Mouse (Mus musculus) frontal cortex, postnatal 10 days (tissue): ENCODE measurements around the gene Atp10a.
A peak's percentile ranks its signal among the peaks of the same experiment; 100 is the strongest.
"Not testable (repeated sequence)": the region's sequence is repeated elsewhere in the genome, so short reads cannot be mapped to it uniquely, and the experiment has no call there.

ENCODE experiments used
- DNase-seq, 2 experiments: peaks; one replicate each; pipeline ENCODE4 v3.0.0; 2022; ENCODE audit warnings: low spot score in 2 of 2, mixed read lengths in 1 of 2

Atp10a gene

DNA sequence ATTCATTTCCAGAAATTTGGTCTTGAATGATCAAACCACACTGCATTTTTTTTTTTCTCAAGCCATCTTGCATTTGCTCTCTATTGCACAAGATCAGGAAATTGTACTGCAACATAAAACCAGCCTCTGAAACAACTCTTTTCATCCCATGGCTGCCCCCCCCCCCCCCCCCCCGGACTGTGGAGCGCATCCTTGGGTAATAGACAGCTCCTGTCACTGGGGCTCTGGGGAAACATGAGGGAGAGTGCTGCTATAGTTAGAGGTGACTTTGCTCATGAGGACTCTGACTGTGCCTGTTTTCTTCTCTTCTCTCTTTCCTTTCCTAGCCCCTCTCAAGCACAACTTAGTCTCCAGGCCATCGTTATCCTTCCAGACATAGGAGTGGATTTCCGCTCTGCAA, 131.6 kb downstream of the Atp10a start:
- no peak for DNase-seq

- no peak for DNase-seq
Measured at GRCm38 (mm10) chr7:58788424-58789261, 132.7 kb downstream of the Atp10a start.

- DNase-seq, result no peak
Measured at GRCm38 (mm10) chr7:58797281-58797680, 141.3 kb downstream of the Atp10a start.

GRCm38 (mm10) chr7:58800916-58801315, 144.9 kb downstream of the Atp10a start:
- no peak for DNase-seq

DNA sequence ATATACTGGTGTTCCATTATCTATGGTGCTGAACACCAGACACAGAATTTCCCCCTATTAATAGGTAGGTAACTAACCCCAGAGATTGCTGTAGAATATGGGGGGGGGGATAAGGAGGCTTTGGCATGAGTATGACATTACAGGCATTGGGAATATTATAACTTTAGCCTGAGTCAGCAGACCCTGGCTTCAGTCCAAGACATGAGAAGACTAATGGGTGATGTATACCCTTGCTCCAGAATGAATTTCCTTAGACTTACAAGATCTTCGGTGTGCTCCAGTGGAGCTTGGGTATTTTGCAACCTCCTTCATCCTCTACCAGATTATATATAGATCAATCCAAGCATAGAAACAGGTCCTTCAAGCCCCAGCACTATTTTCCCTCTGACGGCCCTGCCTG, 145.8 kb downstream of the Atp10a start:
- DNase-seq, result no peak

DNA sequence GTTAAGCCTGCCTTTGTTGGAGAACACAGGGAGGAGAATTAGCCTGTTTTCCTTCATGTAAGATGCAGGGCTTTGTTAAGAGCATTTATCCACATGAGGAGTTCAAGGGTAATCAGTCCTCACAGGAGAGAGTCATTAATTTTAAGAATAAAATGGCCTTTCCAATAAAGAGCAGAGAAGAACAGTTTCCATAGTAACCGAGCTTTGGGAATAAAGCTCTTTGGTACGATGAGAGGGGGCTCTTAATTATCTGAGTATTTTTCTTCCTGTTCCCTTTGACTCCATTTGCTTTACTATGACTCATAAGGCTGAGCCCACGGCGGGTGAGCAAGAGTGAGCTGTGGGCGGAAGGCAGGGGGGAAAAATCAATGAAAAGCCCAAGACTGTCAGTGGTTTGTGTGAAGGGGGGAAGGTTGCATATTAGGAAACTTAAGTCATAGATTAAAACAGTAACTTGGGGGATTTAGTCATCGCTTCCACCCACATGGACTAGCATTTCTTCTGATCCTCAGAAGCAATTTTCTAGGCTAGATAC, 166.2 kb downstream of the Atp10a start:
- DNase-seq, result no peak

DNA sequence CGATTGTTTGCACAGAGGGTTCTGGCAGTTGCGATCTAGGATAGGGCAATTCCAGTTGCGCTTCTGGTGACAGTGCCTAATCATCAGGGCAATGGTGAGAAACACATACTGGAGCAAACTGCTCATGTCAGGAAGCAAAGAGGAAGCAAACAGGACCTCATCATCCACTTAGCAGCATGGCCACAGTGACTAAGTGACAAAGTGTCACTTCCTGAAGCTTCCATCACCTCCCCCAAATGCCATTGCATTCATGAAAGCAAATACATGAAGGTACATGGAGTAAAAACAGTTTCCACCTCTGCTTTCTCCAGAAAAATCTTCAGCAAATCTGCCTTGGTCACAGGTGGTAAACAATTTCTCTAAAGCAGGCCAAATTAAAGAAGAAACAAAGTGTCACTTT, 168.7 kb downstream of the Atp10a start:
- DNase-seq, result no peak

- DNase-seq, result no peak
Measured at GRCm38 (mm10) chr7:58829111-58829510, 173.1 kb downstream of the Atp10a start.

GRCm38 (mm10) chr7:58836855-58837606, 181.1 kb downstream of the Atp10a start:
- not testable (repeated sequence) for DNase-seq

DNA sequence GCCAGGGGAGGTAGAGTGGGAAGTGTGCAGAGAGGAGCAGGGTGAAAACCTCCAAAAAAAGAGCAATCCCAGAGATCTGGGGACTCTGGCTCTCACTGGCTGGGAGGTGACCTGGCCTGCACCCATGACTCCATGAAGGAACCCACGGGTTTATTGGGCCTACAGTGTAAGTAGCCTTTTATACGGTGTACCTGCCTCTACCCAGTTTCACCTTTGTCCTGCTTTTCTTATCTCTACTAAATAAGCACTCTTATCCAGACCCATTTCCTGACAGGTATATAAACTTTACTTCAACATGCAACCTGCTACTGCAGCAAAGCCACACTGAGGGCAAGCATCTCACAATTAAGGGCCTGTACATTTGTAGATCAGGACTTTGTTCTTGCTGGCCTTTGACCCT, 184.4 kb downstream of the Atp10a start:
- DNase-seq, result no peak

- no peak for DNase-seq
Measured at GRCm38 (mm10) chr7:58841066-58841465, 185.1 kb downstream of the Atp10a start.

- no peak for DNase-seq
Measured at GRCm38 (mm10) chr7:58842818-58843217, 186.9 kb downstream of the Atp10a start.

DNA sequence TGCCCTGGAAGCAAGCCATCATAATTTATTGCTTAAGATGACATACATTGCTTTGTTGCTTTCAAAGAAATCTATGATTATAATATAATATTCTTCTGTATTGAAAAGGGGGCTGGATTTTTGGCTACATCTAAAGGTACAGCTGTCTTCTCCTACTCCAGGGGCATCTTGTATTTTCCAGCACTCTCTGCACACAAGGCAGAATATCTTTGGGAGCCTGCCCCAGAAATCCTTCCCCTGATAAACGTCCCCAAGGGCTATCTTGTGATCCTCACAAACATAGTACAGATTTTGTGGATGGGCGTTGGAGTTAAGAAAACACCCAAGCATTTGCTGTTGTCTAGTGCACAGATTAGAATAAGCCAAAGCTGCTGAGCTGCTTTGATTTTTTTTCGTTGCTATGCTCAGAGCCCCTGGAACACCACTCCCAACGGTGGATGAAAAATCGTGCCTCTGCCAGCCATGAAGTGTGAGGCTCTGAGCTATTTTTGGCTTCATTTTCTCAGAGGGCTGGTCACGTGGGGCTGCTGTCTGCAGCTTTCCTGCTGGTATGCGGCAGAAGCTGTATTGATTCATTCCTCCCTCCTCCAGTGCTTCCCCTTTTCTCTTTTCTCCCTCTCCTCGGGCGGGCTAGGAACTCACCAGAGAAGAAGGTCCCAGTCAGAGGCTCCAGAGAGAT, 187.9 kb downstream of the Atp10a start:
- DNase-seq, result peak; percentile 86 to 90

- DNase-seq, result no peak
Measured at GRCm38 (mm10) chr7:58844449-58844848, 188.5 kb downstream of the Atp10a start.

- no peak for DNase-seq
Measured at GRCm38 (mm10) chr7:58858921-58859320, 203.0 kb downstream of the Atp10a start.

DNA sequence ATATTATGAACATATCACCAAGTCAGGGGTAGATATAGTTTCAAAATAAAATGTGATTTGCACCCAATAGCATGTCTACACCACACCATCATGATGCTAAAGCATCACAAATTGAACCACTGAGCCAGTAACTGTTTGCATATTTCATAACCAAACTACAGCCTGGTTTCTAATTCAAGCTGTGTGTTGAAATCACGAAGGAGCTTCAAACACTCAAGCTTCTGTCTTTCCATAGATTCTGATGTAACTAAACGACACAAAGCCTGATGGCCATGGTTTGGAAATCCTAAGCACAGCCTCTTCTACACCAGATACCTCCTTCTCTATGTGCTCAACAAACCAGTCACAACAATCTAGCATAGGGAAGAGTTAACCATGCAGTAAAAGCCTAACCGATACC, 207.2 kb downstream of the Atp10a start:
- DNase-seq, result no peak

- no peak for DNase-seq
Measured at GRCm38 (mm10) chr7:58866865-58867614, 211.1 kb downstream of the Atp10a start.

DNA sequence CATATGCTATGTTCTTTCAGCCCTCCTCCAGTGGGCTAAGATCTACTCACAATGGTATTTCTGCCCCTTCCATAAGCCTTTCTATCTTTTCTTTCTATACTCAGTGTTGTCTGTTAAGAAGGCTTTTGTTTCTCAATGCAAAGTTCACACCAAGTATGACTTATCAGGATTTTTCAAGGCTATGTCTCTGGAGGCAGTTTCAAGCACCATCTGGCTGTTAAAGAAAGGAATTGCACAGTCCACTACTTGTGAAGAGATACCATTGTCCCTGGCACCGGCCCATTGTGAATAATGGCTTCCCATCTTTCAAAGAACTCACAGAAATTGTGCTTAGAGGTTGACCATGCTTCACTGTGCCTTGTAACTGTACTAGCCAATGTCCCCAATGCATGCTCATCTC, 214.7 kb downstream of the Atp10a start:
- DNase-seq, result no peak

DNA sequence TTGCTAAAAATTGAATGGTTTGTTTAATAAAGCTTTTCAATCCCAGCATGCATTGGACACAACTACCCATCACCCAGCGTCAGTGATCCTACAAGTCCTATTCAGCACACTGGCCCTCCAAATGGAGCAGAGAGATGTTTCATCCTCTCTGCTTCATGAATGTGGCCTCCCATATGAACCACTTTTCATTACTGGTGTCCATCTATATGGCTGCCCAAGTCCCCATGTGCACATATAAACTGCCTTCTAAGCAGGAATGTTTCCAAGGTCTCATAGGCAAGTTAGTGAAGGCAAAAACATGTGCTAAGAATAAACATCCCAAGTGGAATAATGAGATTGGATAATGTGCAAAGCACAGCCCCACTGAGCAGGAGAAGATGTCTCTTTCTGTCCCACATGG, 217.7 kb downstream of the Atp10a start:
- no peak for DNase-seq
